Mouse (Mus musculus) megakaryocyte, embryonic 14.5 days (primary cell): ENCODE measurements around the gene Rab3ip.

Experiments used
- FLI1 ChIP-seq: IDR thresholded peaks from 2 replicates; pipeline ENCODE4 v1.6.1; 2012; ENCODE audit warnings: low read length, inconsistent platforms, mixed read lengths
- GATA1 ChIP-seq: IDR thresholded peaks from 3 replicates; pipeline ENCODE4 v1.6.1; 2012; ENCODE audit warnings: mixed read lengths, low read length, inconsistent platforms, borderline replicate concordance

DNA sequence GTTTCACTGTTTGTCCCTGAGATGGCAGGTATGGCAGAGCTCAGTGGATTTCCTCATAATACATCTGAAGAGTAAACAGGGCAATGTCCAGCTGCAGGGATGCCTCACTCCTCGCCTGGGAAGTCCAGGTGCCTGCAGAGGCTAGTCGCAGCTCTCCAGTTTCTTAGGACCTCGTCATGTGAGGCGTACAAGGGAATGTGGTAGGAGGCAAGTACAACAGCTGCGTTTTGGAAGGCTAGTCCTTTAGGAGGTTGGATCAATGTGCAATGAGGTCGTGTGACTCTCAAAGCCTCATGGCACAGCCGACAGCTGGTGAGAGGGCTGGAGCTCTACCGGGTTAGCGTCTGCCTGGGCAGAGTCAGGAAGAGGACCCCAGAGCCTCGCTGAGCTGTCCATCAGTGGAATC, 46.1 kb downstream of the Rab3ip start:
- TF ChIP-seq GATA1 (no peak), FLI1 (no peak)
